Mouse (Mus musculus) cerebellum, postnatal 4 days (tissue): Measurements from ENCODE around the gene Col20a1.

Experiments
- DNase-seq, 2 experiments: peaks; one replicate each; pipeline ENCODE4 v3.0.0; 2022; ENCODE audit warnings: low spot score in 2 of 2, mixed read lengths in 1 of 2

The Col20a1 gene

GRCm38 (mm10) chr2:181065827-181066226, 79.5 kb downstream of the Col20a1 start:
- no peak for DNase-seq
